8 mouse cellular contexts compared by ENCODE assay signal in the genomic region with DNA sequence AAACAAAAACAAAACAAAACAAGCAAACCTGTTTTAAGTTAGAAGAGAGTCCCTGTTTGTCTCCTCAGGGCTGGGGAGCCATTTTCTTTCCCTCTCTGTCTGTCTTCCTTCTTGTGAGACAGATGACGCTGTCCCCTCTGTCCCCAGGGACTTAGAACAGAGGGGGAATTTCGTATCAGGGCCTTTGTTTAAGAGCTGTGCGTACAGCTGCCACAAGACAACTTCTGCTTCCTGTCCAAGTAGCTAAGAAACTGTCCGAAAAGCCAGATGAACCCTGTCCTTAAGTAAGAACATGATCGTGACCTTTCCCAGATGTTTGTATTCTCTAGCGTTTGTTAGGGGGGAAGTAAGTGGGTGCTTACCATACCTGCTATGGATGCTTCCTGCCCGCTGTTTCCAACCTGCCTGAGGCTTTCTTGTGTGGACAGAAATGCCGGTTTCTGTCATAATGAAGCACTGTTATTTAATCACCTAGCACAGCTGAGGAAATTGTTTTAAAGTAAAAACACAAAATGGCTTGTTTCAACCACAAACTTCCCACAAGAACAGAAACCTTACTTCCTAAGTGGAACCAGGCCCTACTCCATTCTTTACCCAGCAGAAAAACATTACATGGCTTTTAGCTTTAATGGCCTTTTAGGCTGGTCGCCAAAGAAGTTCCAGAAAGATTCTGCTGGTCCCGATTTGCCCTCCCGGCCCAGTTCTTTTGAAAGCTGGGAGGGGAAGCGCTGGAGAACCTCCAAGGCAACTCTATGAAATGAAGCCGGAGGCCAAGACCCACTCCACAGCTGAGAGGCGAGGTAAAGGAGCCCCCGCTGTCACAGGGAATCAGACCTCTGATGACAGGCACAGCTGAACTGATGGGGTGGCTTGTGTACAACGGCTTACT.
DNase-seq lines count a peak whose midpoint lies in the region; ATAC-seq and TF ChIP-seq lines count a peak whose summit lies in the region.

No protein-coding gene starts in this region.

- H3K27ac ChIP-seq in lung, embryonic 14.5 days (ENCODE audit: low read depth) = peak overlapping the region; percentile 19
- H3K27ac ChIP-seq in embryonic facial prominence, embryonic 13.5 days = peak overlapping the region; percentile 92
- peak overlapping the region; percentile 38 for H3K27ac ChIP-seq in intestine, embryonic 15.5 days

- DNase-seq in lung, embryonic 14.5 days = peak; percentile 58
- DNase-seq in lung, adult 18-20 months = no peak
- no peak for DNase-seq in testis, postnatal 10 days (ENCODE audit: low spot score)
- no peak for DNase-seq in frontal cortex, postnatal 14 days (ENCODE audit: low spot score in 2 of 2)

- peaks cover 8% of the 10 kb centered on the region; the same call in 1 of the 2 replicates for H3K4me1 ChIP-seq in lung, embryonic 14.5 days (ENCODE audit: insufficient read depth)
- peaks cover 51% of the 10 kb centered on the region for H3K4me1 ChIP-seq in embryonic facial prominence, embryonic 13.5 days
- H3K4me1 ChIP-seq in intestine, embryonic 15.5 days (replicated peaks) = no peaks in the 10 kb centered on the region; the same call in 1 of the 2 replicates

- H3K4me2 ChIP-seq in lung, embryonic 14.5 days = no peak overlapping the region
- peak overlapping the region; percentile 44 for H3K4me2 ChIP-seq in embryonic facial prominence, embryonic 13.5 days
- no peak overlapping the region for H3K4me2 ChIP-seq in intestine, embryonic 15.5 days (replicated peaks)

- no peak overlapping the region for H3K9ac ChIP-seq in lung, embryonic 14.5 days
- H3K9ac ChIP-seq in embryonic facial prominence, embryonic 13.5 days = no peak overlapping the region
- H3K9ac ChIP-seq in intestine, embryonic 15.5 days = no peak overlapping the region

- H3K36me3 ChIP-seq in lung, embryonic 14.5 days (ENCODE audit: insufficient read depth) = no peaks in the 10 kb centered on the region
- H3K36me3 ChIP-seq in embryonic facial prominence, embryonic 13.5 days = no peaks in the 10 kb centered on the region
- H3K36me3 ChIP-seq in intestine, embryonic 15.5 days = no peaks in the 10 kb centered on the region

- WGBS in lung, embryonic 14.5 days = 38% methylated on average over 16 of the region's 16 CpGs
- 16% methylated on average over 16 of the region's 16 CpGs for WGBS in embryonic facial prominence, embryonic 13.5 days
- whole genome bisulfite sequencing in intestine, embryonic 15.5 days = 44% methylated on average over 16 of the region's 16 CpGs

- 0 out of 2 replicates have a peak, but pooled peaks have one; percentile 36 for ATAC-seq in lung, embryonic 14.5 days (ENCODE audit: insufficient read depth)
- peak; percentile 33; the same call in 1 of the 2 replicates for ATAC-seq in embryonic facial prominence, embryonic 13.5 days (ENCODE audit: insufficient number of reproducible peaks, insufficient read depth, low FRiP score, low TSS enrichment, low read depth)
- 0 out of 2 replicates have a peak, but pooled peaks have one; percentile 34 for ATAC-seq in intestine, embryonic 15.5 days
- peak; percentile 67; the same call in 1 of the 2 replicates for ATAC-seq in neutrophil, adult 5-6 weeks (ENCODE audit: extremely low read depth, insufficient number of reproducible peaks, low FRiP score, poor library complexity, severe bottlenecking)
- no peak for ATAC-seq in erythroblast, adult 5-6 weeks (replicated peaks; ENCODE audit: low FRiP score, poor library complexity, severe bottlenecking)

- H3K9me3 ChIP-seq in lung, embryonic 14.5 days (ENCODE audit: low read depth, low read length) = no peaks in the 10 kb centered on the region
- no peaks in the 10 kb centered on the region for H3K9me3 ChIP-seq in embryonic facial prominence, embryonic 13.5 days
- no peaks in the 10 kb centered on the region for H3K9me3 ChIP-seq in intestine, embryonic 15.5 days

- no peak for TF ChIP-seq CTCF in lung, embryonic 14.5 days (IDR thresholded peaks at IDR 0.05; ENCODE audit: low read depth)

- no peak overlapping the region for H3K4me3 ChIP-seq in lung, embryonic 14.5 days (ENCODE audit: low read depth, low read length)
- H3K4me3 ChIP-seq in embryonic facial prominence, embryonic 13.5 days = no peak overlapping the region
- no peak overlapping the region for H3K4me3 ChIP-seq in intestine, embryonic 15.5 days (replicated peaks)

- no peaks in the 10 kb centered on the region for H3K27me3 ChIP-seq in lung, embryonic 14.5 days (ENCODE audit: insufficient read depth, low read length)
- no peaks in the 10 kb centered on the region for H3K27me3 ChIP-seq in embryonic facial prominence, embryonic 13.5 days
- H3K27me3 ChIP-seq in intestine, embryonic 15.5 days (replicated peaks) = no peaks in the 10 kb centered on the region

Comparison
In these comparisons a context has a peak if more than half of its experiments do, and no peak if none do; other contexts are left out.
1. H3K27ac ChIP-seq: peak in every context shown above with its lines; median percentile 92 in embryonic facial prominence, embryonic 13.5 days; 38 in intestine, embryonic 15.5 days; 19 in lung, embryonic 14.5 days.